Mouse (Mus musculus) WW6 (cell line): Measurements from ENCODE around the gene Pramel4.
"Not testable (repeated sequence)": the region's sequence is repeated elsewhere in the genome, so short reads cannot be mapped to it uniquely, and the experiment has no call there.

Experiments used
- DNase-seq: peaks from one replicate; pipeline ENCODE4 v3.0.0-alpha.2; 2013; ENCODE audit warnings: low read depth, low spot score

Gene Pramel4

GRCm38 (mm10) chr4:144058826-144059225 is at the start of gene Pramel4:
Gene Pramel4 (plus strand): TSS chr4:144059126.
- DNase-seq, result not testable (repeated sequence)

GRCm38 (mm10) chr4:144106174-144106573 is 47.2 kb downstream of the Pramel4 start, which contains the start of gene Gm13102:
Gene Gm13102 (plus strand): TSS chr4:144106474.
- DNase-seq, result not testable (repeated sequence)
